Mouse (Mus musculus): Measurements from ENCODE around the gene Plod1. TPM values are rescaled to one million over a fixed set of nuclear protein-coding genes. Genes with fewer than 3 reads are reported as not detected.

The Plod1 gene
- polyA plus RNA-seq, 1 experiment from 2014 or later = 82.8 TPM

GRCm38 (mm10) chr4:147905090-147905659 lies 31.4 kb downstream of the Plod1 start:
- Histone ChIP-seq H3K4me3 (peak overlapping the region; percentile 93), H3K9ac (peak overlapping the region; percentile 85), H3K9me3 (no peaks in the 10 kb centered on the region), H3K4me2 (replicated peaks) (peak overlapping the region; percentile 70), H3K4me1 (peaks cover 13% of the 10 kb centered on the region), H3K27me3 (no peaks in the 10 kb centered on the region), H3K27ac (no peak overlapping the region), H3K36me3 (peaks cover 42% of the 10 kb centered on the region)
- 1% methylated on average over 8 of the region's 8 CpGs for WGBS
- peak; percentile 12; the same call in 1 of the 2 replicates for ATAC-seq (ENCODE audit: low FRiP score, low read depth)

- H3K36me3 ChIP-seq = peaks cover 42% of the 10 kb centered on the region
- peak within 1 kb of the TSS; percentile 70 for H3K4me2 ChIP-seq (replicated peaks)
- H3K4me3 ChIP-seq = peak within 1 kb of the TSS; percentile 93
- WGBS = under 1% methylated on average over 49 of the region's 59 CpGs
- H3K9ac ChIP-seq = peak within 1 kb of the TSS; percentile 85
- H3K4me1 ChIP-seq = peaks cover 13% of the 10 kb centered on the region
- no peaks in the 10 kb centered on the region for H3K27me3 ChIP-seq
- no peaks in the 10 kb centered on the region for H3K9me3 ChIP-seq
- ATAC-seq (ENCODE audit: low FRiP score, low read depth) = peak; percentile 93
- H3K27ac ChIP-seq = peak within 1 kb of the TSS; percentile 66; the same call in 1 of the 2 replicates
These were observed 32.1 kb downstream of the Plod1 start, which contains the start of gene Mfn2 for GRCm38 (mm10) chr4:147904313-147905089. Gene Mfn2 (minus strand): TSS chr4:147904704.

- H3K27me3 ChIP-seq = no peaks in the 10 kb centered on the region
- ATAC-seq (ENCODE audit: low FRiP score, low read depth) = no peak
- peaks cover 43% of the 10 kb centered on the region for H3K36me3 ChIP-seq
- 82% methylated on average over 3 of the region's 3 CpGs for WGBS
- H3K4me1 ChIP-seq = peaks cover 13% of the 10 kb centered on the region
- no peaks in the 10 kb centered on the region for H3K9me3 ChIP-seq
- no peak overlapping the region for H3K27ac ChIP-seq
- H3K4me3 ChIP-seq = peak overlapping the region; percentile 93
- H3K4me2 ChIP-seq (replicated peaks) = peak overlapping the region; percentile 70
- peak overlapping the region; percentile 85 for H3K9ac ChIP-seq
These were observed 33.0 kb downstream of the Plod1 start for GRCm38 (mm10) chr4:147903601-147904000.

GRCm38 (mm10) chr4:147902906-147903500 lies 33.6 kb downstream of the Plod1 start:
- Histone ChIP-seq H3K4me2 (replicated peaks) (no peak overlapping the region), H3K27ac (no peak overlapping the region), H3K9ac (0 out of 2 replicates have a peak overlapping the region, but pooled peaks have one; percentile 85), H3K4me1 (peaks cover 13% of the 10 kb centered on the region), H3K9me3 (no peaks in the 10 kb centered on the region), H3K36me3 (peaks cover 49% of the 10 kb centered on the region), H3K27me3 (no peaks in the 10 kb centered on the region), H3K4me3 (peak overlapping the region; percentile 93)
- 90% methylated on average over 12 of the region's 12 CpGs for WGBS
- no peak for ATAC-seq (ENCODE audit: low FRiP score, low read depth)

- Histone ChIP-seq H3K27ac (no peak overlapping the region), H3K27me3 (no peaks in the 10 kb centered on the region), H3K4me2 (replicated peaks) (no peak overlapping the region), H3K4me3 (no peak overlapping the region), H3K9ac (no peak overlapping the region), H3K36me3 (peaks cover 74% of the 10 kb centered on the region), H3K9me3 (no peaks in the 10 kb centered on the region), H3K4me1 (peaks cover 13% of the 10 kb centered on the region)
- no peak for ATAC-seq (ENCODE audit: low FRiP score, low read depth)
- 86% methylated on average over 7 of the region's 7 CpGs for WGBS
These were observed 36.1 kb downstream of the Plod1 start for GRCm38 (mm10) chr4:147900452-147900851.

- Histone ChIP-seq H3K4me3 (no peak overlapping the region), H3K27me3 (no peaks in the 10 kb centered on the region), H3K9ac (no peak overlapping the region), H3K4me1 (no peaks in the 10 kb centered on the region), H3K4me2 (replicated peaks) (no peak overlapping the region), H3K9me3 (no peaks in the 10 kb centered on the region), H3K27ac (no peak overlapping the region), H3K36me3 (peaks cover 94% of the 10 kb centered on the region)
- ATAC-seq (ENCODE audit: low FRiP score, low read depth) = no peak
- 91% methylated on average over 3 of the region's 3 CpGs for WGBS
These were observed 39.2 kb downstream of the Plod1 start for GRCm38 (mm10) chr4:147897348-147897747.

GRCm38 (mm10) chr4:147896411-147896810 lies 40.2 kb downstream of the Plod1 start:
- no peaks in the 10 kb centered on the region for H3K9me3 ChIP-seq
- no peaks in the 10 kb centered on the region for H3K4me1 ChIP-seq
- H3K36me3 ChIP-seq = peaks cover 96% of the 10 kb centered on the region
- H3K9ac ChIP-seq = no peak overlapping the region
- WGBS = 43% methylated on average over 1 of the region's 1 CpGs
- no peak overlapping the region for H3K27ac ChIP-seq
- no peak overlapping the region for H3K4me3 ChIP-seq
- H3K27me3 ChIP-seq = no peaks in the 10 kb centered on the region
- H3K4me2 ChIP-seq (replicated peaks) = no peak overlapping the region
- ATAC-seq (ENCODE audit: low FRiP score, low read depth) = no peak

- Histone ChIP-seq H3K9me3 (no peaks in the 10 kb centered on the region), H3K27me3 (no peaks in the 10 kb centered on the region), H3K4me1 (no peaks in the 10 kb centered on the region), H3K36me3 (peaks cover 98% of the 10 kb centered on the region), H3K4me2 (replicated peaks) (no peak overlapping the region), H3K27ac (no peak overlapping the region), H3K9ac (no peak overlapping the region), H3K4me3 (no peak overlapping the region)
- ATAC-seq (ENCODE audit: low FRiP score, low read depth) = no peak
- 94% methylated on average over 4 of the region's 4 CpGs for WGBS
These were observed 40.7 kb downstream of the Plod1 start for GRCm38 (mm10) chr4:147895815-147896330.

- peaks cover 93% of the 10 kb centered on the region for H3K36me3 ChIP-seq
- no peak overlapping the region for H3K27ac ChIP-seq
These were observed 46.2 kb downstream of the Plod1 start for GRCm38 (mm10) chr4:147890341-147890740.

GRCm38 (mm10) chr4:147888237-147888636 lies 48.3 kb downstream of the Plod1 start:
- Histone ChIP-seq H3K9ac (no peak overlapping the region), H3K9me3 (no peaks in the 10 kb centered on the region), H3K4me2 (replicated peaks) (no peak overlapping the region), H3K4me1 (no peaks in the 10 kb centered on the region), H3K4me3 (no peak overlapping the region), H3K27me3 (no peaks in the 10 kb centered on the region), H3K27ac (no peak overlapping the region), H3K36me3 (peaks cover 92% of the 10 kb centered on the region)
- WGBS = 87% methylated on average over 4 of the region's 4 CpGs
- ATAC-seq (ENCODE audit: low FRiP score, low read depth) = no peak

More at GRCm38 (mm10) chr4:147890341-147890740, 46.2 kb downstream of the Plod1 start:
- Histone ChIP-seq H3K27me3 (no peaks in the 10 kb centered on the region), H3K4me3 (no peak overlapping the region), H3K4me1 (no peaks in the 10 kb centered on the region), H3K9me3 (no peaks in the 10 kb centered on the region), H3K9ac (no peak overlapping the region), H3K4me2 (replicated peaks) (no peak overlapping the region)
- no peak for ATAC-seq (ENCODE audit: low FRiP score, low read depth)
- WGBS = 88% methylated on average over 6 of the region's 6 CpGs

GRCm38 (mm10) chr4:147887277-147887676 lies 49.3 kb downstream of the Plod1 start:
- Histone ChIP-seq H3K4me2 (replicated peaks) (no peak overlapping the region), H3K4me1 (no peaks in the 10 kb centered on the region), H3K36me3 (peaks cover 92% of the 10 kb centered on the region), H3K27me3 (no peaks in the 10 kb centered on the region), H3K27ac (no peak overlapping the region), H3K9ac (no peak overlapping the region), H3K4me3 (no peak overlapping the region), H3K9me3 (no peaks in the 10 kb centered on the region)
- ATAC-seq (ENCODE audit: low FRiP score, low read depth) = no peak
- WGBS = 88% methylated on average over 7 of the region's 7 CpGs

- ATAC-seq (ENCODE audit: low FRiP score, low read depth) = no peak
- no peaks in the 10 kb centered on the region for H3K27me3 ChIP-seq
- H3K9ac ChIP-seq = no peak overlapping the region
- no peaks in the 10 kb centered on the region for H3K4me1 ChIP-seq
- H3K9me3 ChIP-seq = no peaks in the 10 kb centered on the region
- H3K4me2 ChIP-seq (replicated peaks) = no peak overlapping the region
- WGBS = 94% methylated on average over 12 of the region's 12 CpGs
- H3K36me3 ChIP-seq = peaks cover 92% of the 10 kb centered on the region
- no peak overlapping the region for H3K27ac ChIP-seq
- no peak overlapping the region for H3K4me3 ChIP-seq
These were observed 50.4 kb downstream of the Plod1 start for GRCm38 (mm10) chr4:147886158-147886557.
